Mouse (Mus musculus) bone marrow, adult 2 months (tissue): ENCODE measurements around the gene Slc30a3.

Experiments used
- CTCF ChIP-seq: fragments of 200-500 bp; IDR thresholded peaks from 2 replicates; pipeline ENCODE4 v1.5.1; 2011; ENCODE audit warnings: low read length, control low read depth; ENCODE audit not compliant: control insufficient read depth, insufficient read depth
- POLR2A ChIP-seq: fragments of 200-500 bp; IDR thresholded peaks from 2 replicates; pipeline ENCODE4 v1.6.1; 2011; ENCODE audit warnings: low read depth, mild to moderate bottlenecking, control low read depth, low read length, borderline replicate concordance; ENCODE audit not compliant: control insufficient read depth

- TF ChIP-seq CTCF (no peak), POLR2A (no peak)
These were observed 61.0 kb downstream of the Slc30a3 start for GRCm38 (mm10) chr5:31047074-31047473.
